Mouse (Mus musculus) C2C12 (cell line): ENCODE measurements at regions not wholly inside any gene's neighbourhood (a gene's known extent, or its start where the extent isn't known, plus 50 kb on each side); places are given as distances from the start of the nearest gene placed in this dataset.

Experiments
- CTCF ChIP-seq: IDR thresholded peaks from one replicate; pipeline ENCODE4 v1.5.1; 2011; ENCODE audit not compliant: control insufficient read depth, insufficient read depth, insufficient read length
- FOSL1 ChIP-seq: IDR thresholded peaks from one replicate; pipeline ENCODE4 v1.8.0; 2011; ENCODE audit warnings: mild to moderate bottlenecking, low read length; ENCODE audit not compliant: poor library complexity, insufficient read depth, severe bottlenecking
- MAX ChIP-seq: IDR thresholded peaks from one replicate; pipeline ENCODE4 v1.6.1; 2011; ENCODE audit warnings: mild to moderate bottlenecking, control low read depth
- MYOD1 ChIP-seq: IDR thresholded peaks from one replicate; pipeline ENCODE4 v1.6.1; 2011; ENCODE audit warnings: low read depth; ENCODE audit not compliant: control insufficient read depth, insufficient read length
- MYOG ChIP-seq: IDR thresholded peaks from one replicate; pipeline ENCODE4 v1.6.1; 2011; ENCODE audit not compliant: control insufficient read depth, insufficient read length; ENCODE audit errors: extremely low read depth
- USF1 ChIP-seq: IDR thresholded peaks from one replicate; pipeline ENCODE4 v1.6.1; 2011; ENCODE audit warnings: low read depth, mild to moderate bottlenecking, control low read depth, moderate library complexity

- TF ChIP-seq CTCF (no peak), USF1 (no peak), MAX (no peak), FOSL1 (no peak), MYOG (no peak), MYOD1 (no peak)
Measured at GRCm38 (mm10) chr9:97272061-97272460, 97.7 kb downstream of the Trim42 start.
